Comparison of ENCODE assay signal across 8 mouse cellular contexts in the genomic region with DNA sequence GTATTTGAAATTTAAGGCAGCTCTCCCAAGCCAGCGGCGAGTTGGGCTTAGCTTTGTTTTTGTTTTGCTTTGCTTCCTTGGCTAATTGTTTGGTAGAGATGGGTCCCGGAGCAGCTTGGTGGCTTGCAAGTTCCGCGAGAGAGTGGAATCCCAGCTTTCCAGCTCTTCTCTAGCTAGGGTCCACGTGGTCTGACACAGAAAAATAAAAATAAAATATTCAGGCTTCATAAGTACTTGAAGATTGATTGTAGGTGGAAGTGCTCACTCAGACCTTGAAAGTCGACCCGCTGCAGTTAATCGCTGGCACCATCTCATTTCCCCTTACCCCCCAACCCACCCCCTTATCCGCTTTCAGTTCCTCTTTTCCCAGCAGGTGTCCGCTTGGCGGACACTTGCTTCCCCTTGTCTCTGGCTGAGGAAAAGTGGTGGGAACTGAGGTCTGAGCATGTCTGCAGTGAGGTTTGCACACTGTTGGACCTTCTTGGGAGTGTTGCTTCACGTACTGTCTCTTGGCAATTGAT.
A peak's percentile ranks its signal among the peaks of the same experiment; 100 is the strongest.
DNase-seq lines count a peak whose midpoint lies in the region; ATAC-seq lines count a peak whose summit lies in the region.

No protein-coding gene starts in this region.

- H3K27me3 ChIP-seq in embryonic facial prominence, embryonic 11.5 days (ENCODE audit: control insufficient read depth, insufficient read depth, low read length), result no peaks in the 10 kb centered on the region
- H3K27me3 ChIP-seq in megakaryocyte, embryonic 14.5 days (replicated peaks), result no peaks in the 10 kb centered on the region
- H3K27me3 ChIP-seq in stomach, embryonic 15.5 days (replicated peaks), result no peaks in the 10 kb centered on the region

- ATAC-seq in embryonic facial prominence, embryonic 11.5 days (replicated peaks; ENCODE audit: insufficient number of reproducible peaks, low FRiP score, low TSS enrichment, low read depth), result 0 out of 2 replicates have a peak, but pooled peaks have one; percentile 31
- peak; percentile 45; the same call in 1 of the 2 replicates for ATAC-seq in stomach, embryonic 15.5 days (ENCODE audit: insufficient read depth, low FRiP score, low read depth)

- no peaks in the 10 kb centered on the region; the same call in 1 of the 2 replicates for H3K4me1 ChIP-seq in embryonic facial prominence, embryonic 11.5 days (ENCODE audit: control insufficient read depth, insufficient read depth, low read length)
- peaks cover 30% of the 10 kb centered on the region for H3K4me1 ChIP-seq in megakaryocyte, embryonic 14.5 days
- H3K4me1 ChIP-seq in stomach, embryonic 15.5 days, result peaks cover 6% of the 10 kb centered on the region; the same call in 1 of the 2 replicates

- intact Hi-C loops in heart, postnatal 14 days (cut with DNase I), result loop anchor here (2.0 to 5.0 kb wide), 5 partner anchors 61 to 294 kb away; no protein-coding TSS in a partner anchor

- peak overlapping the region; percentile 66 for H3K4me2 ChIP-seq in embryonic facial prominence, embryonic 11.5 days (ENCODE audit: low read depth, low read length)
- peak overlapping the region; percentile 70 for H3K4me2 ChIP-seq in stomach, embryonic 15.5 days

- 4% methylated on average over 13 of the region's 13 CpGs for WGBS in embryonic facial prominence, embryonic 11.5 days
- 5% methylated on average over 13 of the region's 13 CpGs for WGBS in stomach, embryonic 15.5 days

- no peaks in the 10 kb centered on the region for H3K36me3 ChIP-seq in embryonic facial prominence, embryonic 11.5 days (replicated peaks; ENCODE audit: control insufficient read depth, insufficient read depth, low read depth, low read length)
- no peaks in the 10 kb centered on the region for H3K36me3 ChIP-seq in megakaryocyte, embryonic 14.5 days (replicated peaks; ENCODE audit: low read length)
- H3K36me3 ChIP-seq in stomach, embryonic 15.5 days, result no peaks in the 10 kb centered on the region

- H3K9ac ChIP-seq in embryonic facial prominence, embryonic 11.5 days (replicated peaks; ENCODE audit: low read length), result peak overlapping the region; percentile 52
- H3K9ac ChIP-seq in stomach, embryonic 15.5 days, result no peak overlapping the region

- peak; percentile 14 for DNase-seq in thymus, postnatal 4 days
- no peak for DNase-seq in thymus, postnatal 25 days
- peak; percentile 42 for DNase-seq in embryonic facial prominence, embryonic 11.5 days (ENCODE audit: low spot score)
- DNase-seq in heart, postnatal 14 days, result peak; percentile 33
- DNase-seq in layer of hippocampus, postnatal 14 days (ENCODE audit: low spot score in 2 of 2), result peak; percentile 26 to 32
- DNase-seq in MN1 (ENCODE audit: low spot score), result no peak

- no peak overlapping the region for H3K27ac ChIP-seq in embryonic facial prominence, embryonic 11.5 days (replicated peaks; ENCODE audit: low read depth, low read length)
- H3K27ac ChIP-seq in stomach, embryonic 15.5 days, result peak overlapping the region; percentile 69

- H3K4me3 ChIP-seq in embryonic facial prominence, embryonic 11.5 days (ENCODE audit: low read depth, low read length), result peak overlapping the region; percentile 16; the same call in 1 of the 2 replicates
- H3K4me3 ChIP-seq in megakaryocyte, embryonic 14.5 days (replicated peaks), result peak overlapping the region; percentile 92
- H3K4me3 ChIP-seq in stomach, embryonic 15.5 days (replicated peaks), result peak overlapping the region; percentile 37

- H3K9me3 ChIP-seq in embryonic facial prominence, embryonic 11.5 days (replicated peaks; ENCODE audit: control insufficient read depth, low read length), result no peaks in the 10 kb centered on the region
- H3K9me3 ChIP-seq in megakaryocyte, embryonic 14.5 days, result no peaks in the 10 kb centered on the region
- H3K9me3 ChIP-seq in stomach, embryonic 15.5 days, result no peaks in the 10 kb centered on the region

Comparison
In these comparisons a context has a peak if more than half of its experiments do, and no peak if none do; other contexts are left out.
1. DNase-seq: peak in thymus, postnatal 4 days (single experiment), embryonic facial prominence, embryonic 11.5 days (single experiment), heart, postnatal 14 days (2 of 2) and layer of hippocampus, postnatal 14 days (2 of 2); none in thymus, postnatal 25 days (single experiment) and MN1 (single experiment).
2. H3K4me3 ChIP-seq: peak in every context shown above with its lines; median percentile 92 in megakaryocyte, embryonic 14.5 days; 37 in stomach, embryonic 15.5 days; 16 in embryonic facial prominence, embryonic 11.5 days.